9 mouse cellular contexts compared by ENCODE assay signal in the genomic region with DNA sequence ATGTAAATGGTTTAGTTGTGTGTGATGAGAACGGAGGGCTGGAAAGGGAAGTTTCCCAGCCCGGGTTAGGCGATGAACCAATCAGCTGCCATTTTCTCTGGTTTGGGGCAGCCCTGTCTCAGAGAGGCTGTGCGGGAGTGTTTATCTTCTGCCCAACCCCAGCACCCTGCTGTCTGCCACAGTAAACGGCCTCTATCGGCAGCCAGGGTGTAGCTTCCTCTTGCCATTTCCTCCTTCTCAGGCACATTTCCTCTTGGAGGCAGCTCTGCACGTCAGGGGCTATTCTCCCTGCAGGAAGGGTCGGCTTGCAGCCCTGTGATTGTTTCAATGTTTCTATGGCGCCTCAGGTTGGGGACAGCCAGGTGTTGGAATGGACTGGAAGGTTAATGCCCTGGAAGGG. TPM values are rescaled to one million over a fixed set of nuclear protein-coding genes. Genes with fewer than 3 reads are reported as not detected.
A peak's percentile ranks its signal among the peaks of the same experiment; 100 is the strongest.
DNase-seq lines count a peak whose midpoint lies in the region; ATAC-seq and TF ChIP-seq lines count a peak whose summit lies in the region.
"Had no signal": no experiment of that assay in that cellular context is flagged by ENCODE, and none has a peak within 500 bp of the region (broad histone marks: within the 10 kb centered on the region; RNA-seq: fewer than 3 reads in every experiment).

No protein-coding gene starts in this region.

- H3K4me2 ChIP-seq in embryonic facial prominence, embryonic 13.5 days: no peak overlapping the region
- 0 out of 2 replicates have a peak overlapping the region, but pooled peaks have one; percentile 9 for H3K4me2 ChIP-seq in lung, postnatal 0 days (replicated peaks; ENCODE audit: low read depth, low read length)
- H3K4me2 ChIP-seq: hindbrain, embryonic 15.5 days had no signal

- no peak overlapping the region for H3K9ac ChIP-seq in embryonic facial prominence, embryonic 13.5 days
- H3K9ac ChIP-seq in lung, postnatal 0 days (replicated peaks; ENCODE audit: low read depth): no peak overlapping the region
- H3K9ac ChIP-seq: hindbrain, embryonic 15.5 days had no signal

- 0 out of 2 replicates have a peak overlapping the region, but pooled peaks have one; percentile 3 for H3K27ac ChIP-seq in embryonic facial prominence, embryonic 13.5 days
- H3K27ac ChIP-seq in embryonic facial prominence, embryonic 10.5 days (replicated peaks): no peak overlapping the region
- 0 out of 2 replicates have a peak overlapping the region, but pooled peaks have one; percentile 21 for H3K27ac ChIP-seq in lung, postnatal 0 days (ENCODE audit: low read length)
- H3K27ac ChIP-seq: hindbrain, embryonic 15.5 days had no signal

- peak; percentile 95 for TF ChIP-seq EP300 in lung, postnatal 0 days (IDR thresholded peaks at IDR 0.05)

- intact Hi-C loops in left cerebral cortex, postnatal 36 days (cut with DNase I): no loop called here

- TF ChIP-seq CTCF in lung, postnatal 0 days (IDR thresholded peaks at IDR 0.05): peak; percentile 58

- H3K4me3 ChIP-seq in embryonic facial prominence, embryonic 13.5 days: no peak overlapping the region
- H3K4me3 ChIP-seq in embryonic facial prominence, embryonic 10.5 days: no peak overlapping the region
- no peak overlapping the region for H3K4me3 ChIP-seq in lung, postnatal 0 days (ENCODE audit: low read depth, low read length)
- H3K4me3 ChIP-seq: hindbrain, embryonic 15.5 days had no signal

- no peaks in the 10 kb centered on the region for H3K27me3 ChIP-seq in embryonic facial prominence, embryonic 13.5 days
- H3K27me3 ChIP-seq in embryonic facial prominence, embryonic 10.5 days (replicated peaks; ENCODE audit: low read depth, poor library complexity, severe bottlenecking): no peaks in the 10 kb centered on the region
- no peaks in the 10 kb centered on the region for H3K27me3 ChIP-seq in lung, postnatal 0 days (replicated peaks; ENCODE audit: insufficient read depth, low read length)
- H3K27me3 ChIP-seq: hindbrain, embryonic 15.5 days had no signal

- DNase-seq in embryonic facial prominence, embryonic 10.5 days (ENCODE audit: low spot score): no peak
- peak; percentile 46 for DNase-seq in c-Kit-positive CD71-negative TER-119-negative erythroid progenitor cells, embryonic 14.5 days (ENCODE audit: low read depth)
- DNase-seq in induced T-regulatory cell, adult 2 months (ENCODE audit: low read depth): peak; percentile 62
- peak; percentile 78 for DNase-seq in lung, postnatal 0 days (ENCODE audit: low spot score)
- no peak for DNase-seq in left cerebral cortex, postnatal 36 days (ENCODE audit: low spot score in 2 of 2)
- DNase-seq in embryo, embryonic 10.5 days (ENCODE audit: low spot score): no peak

- 55% methylated on average over 9 of the region's 9 CpGs for WGBS in embryonic facial prominence, embryonic 13.5 days
- 72% methylated on average over 9 of the region's 9 CpGs for WGBS in embryonic facial prominence, embryonic 10.5 days
- 24% methylated on average over 9 of the region's 9 CpGs for WGBS in lung, postnatal 0 days

- no peaks in the 10 kb centered on the region for H3K4me1 ChIP-seq in embryonic facial prominence, embryonic 13.5 days
- H3K4me1 ChIP-seq in embryonic facial prominence, embryonic 10.5 days: no peaks in the 10 kb centered on the region
- H3K4me1 ChIP-seq in lung, postnatal 0 days (ENCODE audit: insufficient read depth, low read depth, low read length): no peaks in the 10 kb centered on the region
- H3K4me1 ChIP-seq: hindbrain, embryonic 15.5 days had no signal

- H3K36me3 ChIP-seq in embryonic facial prominence, embryonic 13.5 days: no peaks in the 10 kb centered on the region
- no peaks in the 10 kb centered on the region for H3K36me3 ChIP-seq in embryonic facial prominence, embryonic 10.5 days (replicated peaks)
- H3K36me3 ChIP-seq in lung, postnatal 0 days (ENCODE audit: insufficient read depth, low read length): no peaks in the 10 kb centered on the region
- H3K36me3 ChIP-seq: hindbrain, embryonic 15.5 days had no signal

- H3K9me3 ChIP-seq in embryonic facial prominence, embryonic 13.5 days: no peaks in the 10 kb centered on the region
- H3K9me3 ChIP-seq in embryonic facial prominence, embryonic 10.5 days: no peaks in the 10 kb centered on the region
- no peaks in the 10 kb centered on the region for H3K9me3 ChIP-seq in lung, postnatal 0 days (ENCODE audit: low read length)
- H3K9me3 ChIP-seq: hindbrain, embryonic 15.5 days had no signal

- no peak for ATAC-seq in embryonic facial prominence, embryonic 13.5 days (ENCODE audit: insufficient number of reproducible peaks, insufficient read depth, low FRiP score, low TSS enrichment, low read depth)
- ATAC-seq in lung, postnatal 0 days: peak; percentile 89
- ATAC-seq in activated CD4-positive, CD25-positive, alpha-beta regulatory T cell, adult 4 months: no peak

RNA-seq across cellular contexts. Expression of gene She, which starts 12.0 kb away (rescaled TPM):
- 2.8 and 3.2 TPM in 2 replicates for polyA plus RNA-seq in embryonic facial prominence, embryonic 13.5 days (2015; fragmentation: Nextera tagmentation; extraction: Ambion mirVana)
- polyA plus RNA-seq in embryonic facial prominence, embryonic 10.5 days (2016; fragmentation: Nextera tagmentation; extraction: Ambion mirVana): 2.5 and 2.7 TPM in 2 replicates
- 11.2 and 12.1 TPM in 2 replicates for polyA plus RNA-seq in lung, postnatal 0 days (2015; fragmentation: Nextera tagmentation; extraction: Ambion mirVana)
- 10 to 100 TPM in 1 of 2 experiments, 1 to 10 TPM in 1; 8.7 to 10.2 TPM for polyA plus RNA-seq in activated CD4-positive, CD25-positive, alpha-beta regulatory T cell, adult 4 months (2017; shearing (Covaris generic))
- total RNA-seq in left cerebral cortex, postnatal 36 days (2021): 1 to 10 TPM; 2.9 to 4.0 TPM

Comparison
In these comparisons a context has a peak if more than half of its experiments do, and no peak if none do; other contexts are left out.
1. DNase-seq: peak in c-Kit-positive CD71-negative TER-119-negative erythroid progenitor cells, embryonic 14.5 days (single experiment), induced T-regulatory cell, adult 2 months (single experiment) and lung, postnatal 0 days (single experiment); none in embryonic facial prominence, embryonic 10.5 days (single experiment), left cerebral cortex, postnatal 36 days (0 of 2) and embryo, embryonic 10.5 days (single experiment).